Mouse (Mus musculus): ENCODE measurements around the gene Cd27. TPM values are rescaled to one million over a fixed set of nuclear protein-coding genes. Genes with fewer than 3 reads are reported as not detected.
"Not testable (repeated sequence)": the region's sequence is repeated elsewhere in the genome, so short reads cannot be mapped to it uniquely, and the experiment has no call there.

Gene Cd27
- 100 to 1,000 TPM; 638 to 724 TPM for polyA plus RNA-seq (2017; shearing (Covaris generic))

GRCm38 (mm10) chr6:125236782-125237181, at the start of gene Cd27:
Gene Cd27 (minus strand): TSS chr6:125237010.
- peak; percentile 40 for ATAC-seq

GRCm38 (mm10) chr6:125285890-125286289, 49.1 kb upstream of the Cd27 start, which contains the start of gene Tuba3a:
Gene Tuba3a (minus strand): TSS chr6:125286042.
- no peak for ATAC-seq

GRCm38 (mm10) chr6:125284751-125285150, 47.9 kb upstream of the Cd27 start:
- ATAC-seq = no peak

GRCm38 (mm10) chr6:125284250-125284649, 47.4 kb upstream of the Cd27 start:
- no peak for ATAC-seq

GRCm38 (mm10) chr6:125282721-125283120, 45.9 kb upstream of the Cd27 start:
- ATAC-seq = not testable (repeated sequence)

- no peak for ATAC-seq
Observed at GRCm38 (mm10) chr6:125279729-125280128, 42.9 kb upstream of the Cd27 start.

GRCm38 (mm10) chr6:125274841-125275563, 38.2 kb upstream of the Cd27 start:
- ATAC-seq = peak; percentile 37

GRCm38 (mm10) chr6:125272228-125272785, 35.5 kb upstream of the Cd27 start:
- ATAC-seq = no peak

- ATAC-seq = peak; percentile 74
Observed at GRCm38 (mm10) chr6:125271455-125272227, 34.8 kb upstream of the Cd27 start.

- no peak for ATAC-seq
Observed at GRCm38 (mm10) chr6:125268799-125269198, 32.0 kb upstream of the Cd27 start.

GRCm38 (mm10) chr6:125267469-125267868, 30.7 kb upstream of the Cd27 start:
- no peak for ATAC-seq

- peak; percentile 10 for ATAC-seq
Observed at GRCm38 (mm10) chr6:125266600-125266999, 29.8 kb upstream of the Cd27 start.

- peak; percentile 23 for ATAC-seq
Observed at GRCm38 (mm10) chr6:125266091-125266490, 29.3 kb upstream of the Cd27 start.

- peak; percentile 87 for ATAC-seq
Observed at GRCm38 (mm10) chr6:125265239-125265638, 28.4 kb upstream of the Cd27 start.

GRCm38 (mm10) chr6:125264219-125264618, 27.4 kb upstream of the Cd27 start:
- no peak for ATAC-seq

- peak; percentile 33 for ATAC-seq
Observed at GRCm38 (mm10) chr6:125260006-125260555, 23.3 kb upstream of the Cd27 start.

GRCm38 (mm10) chr6:125256222-125256966, 19.6 kb upstream of the Cd27 start:
- ATAC-seq = no peak

- ATAC-seq = no peak
Observed at GRCm38 (mm10) chr6:125255516-125256044, 18.8 kb upstream of the Cd27 start.

- ATAC-seq = no peak
Observed at GRCm38 (mm10) chr6:125253863-125254715, 17.3 kb upstream of the Cd27 start.

- ATAC-seq = no peak
Observed at GRCm38 (mm10) chr6:125252711-125253110, 15.9 kb upstream of the Cd27 start.

GRCm38 (mm10) chr6:125252285-125252684, 15.5 kb upstream of the Cd27 start:
- ATAC-seq = no peak
